Comparison of ENCODE assay signal across 12 mouse cellular contexts in the genomic region with DNA sequence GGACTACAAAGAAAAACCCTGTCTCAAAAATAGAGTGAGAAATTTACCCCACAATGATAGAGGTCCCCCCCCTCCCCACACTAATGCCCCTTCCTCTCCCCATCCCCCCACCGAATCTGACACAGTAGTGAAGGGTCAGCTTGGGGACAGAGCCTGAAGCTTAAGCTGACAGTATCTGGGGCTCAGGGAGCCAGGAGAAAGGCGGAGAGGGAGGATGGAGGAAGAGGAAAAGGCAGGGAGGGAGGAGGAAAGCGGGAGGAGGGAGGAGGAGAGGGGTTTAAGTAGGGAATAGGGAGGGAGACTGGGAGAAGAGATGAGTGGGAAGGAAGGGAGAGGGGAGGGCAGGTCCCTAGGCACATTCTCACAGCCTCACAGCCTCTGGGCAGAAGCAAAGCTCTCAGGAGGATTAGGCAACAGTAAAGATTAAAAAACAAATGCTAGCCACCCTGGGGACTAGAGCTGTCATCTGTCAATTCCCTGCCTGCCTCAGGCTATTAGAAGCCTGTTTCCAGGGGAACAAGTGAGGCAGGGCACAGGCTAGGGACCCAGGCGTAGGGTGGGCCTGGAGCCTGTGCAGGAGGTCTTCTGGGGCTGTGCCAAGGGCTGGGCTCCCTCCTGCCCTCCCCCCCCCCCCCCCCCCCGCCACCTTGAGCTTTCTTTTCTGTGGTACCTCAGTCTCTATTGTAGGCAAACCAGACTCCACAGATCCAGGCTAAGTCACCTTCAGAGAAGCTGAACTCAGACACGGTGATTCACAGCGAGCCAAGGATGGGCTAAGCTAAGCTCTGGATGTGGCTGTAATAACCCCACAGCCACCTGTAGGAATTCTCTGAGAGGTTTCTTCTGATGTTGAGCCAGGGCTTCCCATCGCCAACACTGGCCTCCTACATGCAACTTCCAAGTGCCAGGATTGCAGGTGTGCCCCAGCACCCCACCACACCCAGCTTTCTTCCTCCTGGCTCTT. TPM values are rescaled to one million over a fixed set of nuclear protein-coding genes. Genes with fewer than 3 reads are reported as not detected.
DNase-seq lines count a peak whose midpoint lies in the region; ATAC-seq lines count a peak whose summit lies in the region.
"Had no signal": no experiment of that assay in that cellular context is flagged by ENCODE, and none has a peak within 500 bp of the region (broad histone marks: within the 10 kb centered on the region; RNA-seq: fewer than 3 reads in every experiment).

No protein-coding gene starts in this region.

- H3K36me3 ChIP-seq in heart, embryonic 10.5 days, result no peaks in the 10 kb centered on the region
- no peaks in the 10 kb centered on the region for H3K36me3 ChIP-seq in hindbrain, embryonic 10.5 days
- no peaks in the 10 kb centered on the region for H3K36me3 ChIP-seq in midbrain, embryonic 15.5 days (replicated peaks)
- H3K36me3 ChIP-seq: embryonic facial prominence, embryonic 13.5 days had no signal

- H3K4me3 ChIP-seq in heart, embryonic 10.5 days, result no peak overlapping the region
- H3K4me3 ChIP-seq in hindbrain, embryonic 10.5 days, result 0 out of 2 replicates have a peak overlapping the region, but pooled peaks have one; percentile 16
- no peak overlapping the region for H3K4me3 ChIP-seq in midbrain, embryonic 15.5 days
- H3K4me3 ChIP-seq: embryonic facial prominence, embryonic 13.5 days had no signal

- H3K27me3 ChIP-seq in heart, embryonic 10.5 days (ENCODE audit: insufficient read depth, poor library complexity, severe bottlenecking), result 0 out of 2 replicates have a peak, but pooled peaks cover 4% of the 10 kb centered on the region
- H3K27me3 ChIP-seq in hindbrain, embryonic 10.5 days (ENCODE audit: insufficient read depth, poor library complexity, severe bottlenecking), result 0 out of 2 replicates have a peak, but pooled peaks cover 7% of the 10 kb centered on the region
- H3K27me3 ChIP-seq in midbrain, embryonic 15.5 days (replicated peaks), result no peaks in the 10 kb centered on the region
- H3K27me3 ChIP-seq: embryonic facial prominence, embryonic 13.5 days had no signal

- no peak overlapping the region for H3K9ac ChIP-seq in midbrain, embryonic 15.5 days
- H3K9ac ChIP-seq: embryonic facial prominence, embryonic 13.5 days had no signal

- H3K4me2 ChIP-seq in midbrain, embryonic 15.5 days, result no peak overlapping the region
- H3K4me2 ChIP-seq: embryonic facial prominence, embryonic 13.5 days had no signal

- H3K4me1 ChIP-seq in heart, embryonic 10.5 days, result peaks cover 57% of the 10 kb centered on the region
- H3K4me1 ChIP-seq in hindbrain, embryonic 10.5 days (replicated peaks), result peaks cover 53% of the 10 kb centered on the region
- H3K4me1 ChIP-seq in midbrain, embryonic 15.5 days, result peaks cover 36% of the 10 kb centered on the region

- no peak for DNase-seq in heart, embryonic 10.5 days (ENCODE audit: low spot score)
- no peak for DNase-seq in heart, adult 8-10 months (ENCODE audit: low spot score)
- peak; percentile 61 for DNase-seq in brain, adult 2 months (ENCODE audit: low read depth, low spot score)
- DNase-seq in hindbrain, embryonic 10.5 days (ENCODE audit: low spot score), result peak; percentile 40
- no peak for DNase-seq in thymus, postnatal 36 days
- no peak for DNase-seq in gastrocnemius, postnatal 25 days
- DNase-seq: left cerebral cortex, postnatal 4 days; lung, postnatal 14 days had no signal

- H3K27ac ChIP-seq in heart, embryonic 10.5 days, result peak overlapping the region; percentile 62
- H3K27ac ChIP-seq in hindbrain, embryonic 10.5 days, result peak overlapping the region; percentile 80
- H3K27ac ChIP-seq in midbrain, embryonic 15.5 days, result peak overlapping the region; percentile 72
- H3K27ac ChIP-seq: embryonic facial prominence, embryonic 13.5 days had no signal

- H3K9me3 ChIP-seq in heart, embryonic 10.5 days, result no peaks in the 10 kb centered on the region
- no peaks in the 10 kb centered on the region for H3K9me3 ChIP-seq in hindbrain, embryonic 10.5 days
- no peaks in the 10 kb centered on the region for H3K9me3 ChIP-seq in midbrain, embryonic 15.5 days
- H3K9me3 ChIP-seq: embryonic facial prominence, embryonic 13.5 days had no signal

- WGBS in heart, embryonic 10.5 days, result 34% methylated on average over 7 of the region's 8 CpGs
- 23% methylated on average over 8 of the region's 8 CpGs for WGBS in hindbrain, embryonic 10.5 days
- WGBS in midbrain, embryonic 15.5 days, result 13% methylated on average over 7 of the region's 8 CpGs

- peak; percentile 75 for ATAC-seq in midbrain, embryonic 15.5 days (replicated peaks)
- ATAC-seq in megakaryocyte, adult 5-6 weeks (ENCODE audit: poor library complexity, severe bottlenecking), result no peak

RNA-seq across cellular contexts. Expression of gene Gins2, which starts 27.8 kb away (rescaled TPM):
- polyA plus RNA-seq in heart, embryonic 10.5 days (2016; fragmentation: Nextera tagmentation; extraction: Ambion mirVana), result 106 and 125 TPM in 2 replicates
- 1 to 10 TPM in 3 of 4 experiments, under 1 TPM in 1; 0.98 to 1.7 (median 1.7) TPM for total RNA-seq in heart, adult 8-10 months (2022)
- 138 and 165 TPM in 2 replicates for polyA plus RNA-seq in hindbrain, embryonic 10.5 days (2016; fragmentation: Nextera tagmentation; extraction: Ambion mirVana)
- polyA plus RNA-seq in midbrain, embryonic 15.5 days (2015; fragmentation: Nextera tagmentation; extraction: Ambion mirVana), result 15.3 and 16.5 TPM in 2 replicates
- 28.3 and 31.8 TPM in 2 replicates for total RNA-seq in megakaryocyte, adult 5-6 weeks (2015)
- 23.2 and 28.9 TPM in 2 replicates for total RNA-seq in megakaryocyte, adult 5-6 weeks (2017)
- total RNA-seq in gastrocnemius, postnatal 25 days (2021), result 1 to 10 TPM; 1.0 to 1.3 TPM

RNA-seq across cellular contexts. Expression of gene 1190005I06Rik, which starts 30.5 kb away (rescaled TPM):
- 4.6 and 7.7 TPM in 2 replicates for polyA plus RNA-seq in heart, embryonic 10.5 days (2016; fragmentation: Nextera tagmentation; extraction: Ambion mirVana)
- total RNA-seq in heart, adult 8-10 months (2022), result 1 to 10 TPM; 3.0 to 5.7 (median 4.3) TPM
- 2.8 and 4.7 TPM in 2 replicates for polyA plus RNA-seq in hindbrain, embryonic 10.5 days (2016; fragmentation: Nextera tagmentation; extraction: Ambion mirVana)
- polyA plus RNA-seq in midbrain, embryonic 15.5 days (2015; fragmentation: Nextera tagmentation; extraction: Ambion mirVana), result 18.1 and 20.1 TPM in 2 replicates
- 0.18 TPM in 1 of 2 replicates, not detected in the other for total RNA-seq in megakaryocyte, adult 5-6 weeks (2015)
- total RNA-seq in megakaryocyte, adult 5-6 weeks (2017), result not detected in 2 replicates
- under 1 TPM; 0.67 to 0.70 TPM for total RNA-seq in gastrocnemius, postnatal 25 days (2021)

RNA-seq across cellular contexts. Expression of gene Gm27021, which starts 50.9 kb away (rescaled TPM):
- 1.9 and 2.8 TPM in 2 replicates for polyA plus RNA-seq in heart, embryonic 10.5 days (2016; fragmentation: Nextera tagmentation; extraction: Ambion mirVana)
- total RNA-seq in heart, adult 8-10 months (2022), result not detected
- 3.2 and 4.0 TPM in 2 replicates for polyA plus RNA-seq in hindbrain, embryonic 10.5 days (2016; fragmentation: Nextera tagmentation; extraction: Ambion mirVana)
- 6.6 and 6.8 TPM in 2 replicates for polyA plus RNA-seq in midbrain, embryonic 15.5 days (2015; fragmentation: Nextera tagmentation; extraction: Ambion mirVana)
- not detected in 2 replicates for total RNA-seq in megakaryocyte, adult 5-6 weeks (2015)
- 0.29 TPM in 1 of 2 replicates, not detected in the other for total RNA-seq in megakaryocyte, adult 5-6 weeks (2017)
- not detected for total RNA-seq in gastrocnemius, postnatal 25 days (2021)
- total RNA-seq: gastrocnemius, postnatal 4 days had no signal

RNA-seq across cellular contexts. Expression of gene Cox4i1, which starts 51.1 kb away (rescaled TPM):
- polyA plus RNA-seq in heart, embryonic 10.5 days (2016; fragmentation: Nextera tagmentation; extraction: Ambion mirVana), result 1,295 and 1,617 TPM in 2 replicates
- total RNA-seq in heart, adult 8-10 months (2022), result 1,000 to 10,000 TPM; 4,385 to 5,037 (median 4,791) TPM
- polyA plus RNA-seq in hindbrain, embryonic 10.5 days (2016; fragmentation: Nextera tagmentation; extraction: Ambion mirVana), result 921 and 1,059 TPM in 2 replicates
- polyA plus RNA-seq in midbrain, embryonic 15.5 days (2015; fragmentation: Nextera tagmentation; extraction: Ambion mirVana), result 1,028 and 1,049 TPM in 2 replicates
- 776 and 796 TPM in 2 replicates for total RNA-seq in megakaryocyte, adult 5-6 weeks (2015)
- 479 and 480 TPM in 2 replicates for total RNA-seq in megakaryocyte, adult 5-6 weeks (2017)
- total RNA-seq in gastrocnemius, postnatal 25 days (2021), result 1,000 to 10,000 TPM; 1,728 to 1,814 TPM

RNA-seq across cellular contexts. Expression of gene Emc8, which starts 51.4 kb away (rescaled TPM):
- 249 and 314 TPM in 2 replicates for polyA plus RNA-seq in heart, embryonic 10.5 days (2016; fragmentation: Nextera tagmentation; extraction: Ambion mirVana)
- 10 to 100 TPM; 44.3 to 57.6 (median 46.7) TPM for total RNA-seq in heart, adult 8-10 months (2022)
- 312 and 362 TPM in 2 replicates for polyA plus RNA-seq in hindbrain, embryonic 10.5 days (2016; fragmentation: Nextera tagmentation; extraction: Ambion mirVana)
- 98.0 and 115 TPM in 2 replicates for polyA plus RNA-seq in midbrain, embryonic 15.5 days (2015; fragmentation: Nextera tagmentation; extraction: Ambion mirVana)
- total RNA-seq in megakaryocyte, adult 5-6 weeks (2015), result 46.7 and 48.7 TPM in 2 replicates
- 41.6 and 51.3 TPM in 2 replicates for total RNA-seq in megakaryocyte, adult 5-6 weeks (2017)
- 10 to 100 TPM; 28.0 to 28.1 TPM for total RNA-seq in gastrocnemius, postnatal 25 days (2021)

Comparison
In these comparisons a context has a peak if more than half of its experiments do, and no peak if none do; other contexts are left out.
1. DNase-seq: peak in brain, adult 2 months (single experiment) and hindbrain, embryonic 10.5 days (single experiment); none in heart, embryonic 10.5 days (single experiment), heart, adult 8-10 months (single experiment), thymus, postnatal 36 days (0 of 2) and gastrocnemius, postnatal 25 days (single experiment).
2. RNA of gene Gins2, which starts 27.8 kb away (total RNA-seq): 23.2 to 31.8 TPM in megakaryocyte, adult 5-6 weeks; 0.98 to 1.7 TPM in heart, adult 8-10 months and 1.0 to 1.3 TPM in gastrocnemius, postnatal 25 days; every median in the first group is over 4 times any median in the second.
3. Peak in every context shown above with its lines, with median percentiles within 50 percentile points of each other: H3K27ac ChIP-seq.